Mouse (Mus musculus) kidney, embryonic 16.5 days (tissue): Measurements from ENCODE around the gene Nelfb. TPM values are rescaled to one million over a fixed set of nuclear protein-coding genes. Genes with fewer than 3 reads are reported as not detected.

Experiments
- ATAC-seq: fragments of 200-750 bp; cut with Nextera tagmentation; 2 replicates; pipeline ENCODE4 v1.8.0; 2017; ENCODE audit warnings: moderate TSS enrichment; ENCODE audit not compliant: low FRiP score, low TSS enrichment
- H3K27ac ChIP-seq: fragments of 300-500 bp; sonication (generic); 2 replicates; pipeline ENCODE4 v1.5.1; 2014; ENCODE audit warnings: low read length
- H3K27me3 ChIP-seq: fragments of 300-500 bp; sonication (generic); 2 replicates; pipeline ENCODE4 v1.6.1; 2014; ENCODE audit warnings: low read length, control low read depth, mixed read lengths; ENCODE audit not compliant: insufficient read depth
- H3K36me3 ChIP-seq: fragments of 300-500 bp; sonication (generic); 2 replicates; pipeline ENCODE4 v1.6.1; 2014; ENCODE audit warnings: low read length, control low read depth, mixed read lengths; ENCODE audit not compliant: insufficient read depth
- H3K4me1 ChIP-seq: fragments of 300-500 bp; sonication (generic); 2 replicates; pipeline ENCODE4 v1.6.1; 2014; ENCODE audit warnings: low read length, control low read depth, mixed read lengths; ENCODE audit not compliant: insufficient read depth
- H3K4me2 ChIP-seq: fragments of 300-500 bp; sonication (generic); replicated peaks from 2 replicates; pipeline ENCODE4 v1.6.1; 2014; ENCODE audit warnings: low read depth, low read length
- H3K4me3 ChIP-seq: fragments of 300-500 bp; sonication (generic); 2 replicates; pipeline ENCODE4 v1.5.1; 2014; ENCODE audit warnings: mild to moderate bottlenecking, low read length
- H3K9ac ChIP-seq: fragments of 300-500 bp; sonication (generic); replicated peaks from 2 replicates; pipeline ENCODE4 v1.6.1; 2014; ENCODE audit warnings: low read length
- H3K9me3 ChIP-seq: fragments of 300-500 bp; sonication (generic); 2 replicates; pipeline ENCODE4 v1.6.1; 2016; ENCODE audit warnings: low read length, control low read depth
- WGBS: fragments of 180-500 bp; shearing (Covaris S2); extraction: QIAGEN DNeasy Blood & Tissue Kit; methylation state at CpG from one replicate; pipeline ENCODE4 v1.1.7; 2014; 5-methylcytosine and 5-hydroxymethylcytosine counted together
- polyA plus RNA-seq: library from polyadenylated mRNA; unstranded; fragments of >200 nt; fragmentation: Nextera tagmentation; extraction: Ambion mirVana; gene quantifications from 2 replicates; pipeline ENCODE4 v1.2.1, GENCODE M21; 2015

Nelfb gene
- polyA plus RNA-seq, 1 experiment from 2014 or later = 138 TPM

- Histone ChIP-seq H3K4me2 (no peak overlapping the region), H3K9ac (no peak overlapping the region), H3K9me3 (no peaks in the 10 kb centered on the region), H3K4me1 (peaks cover 23% of the 10 kb centered on the region), H3K27ac (no peak overlapping the region), H3K36me3 (peaks cover 50% of the 10 kb centered on the region), H3K4me3 (no peak overlapping the region), H3K27me3 (no peaks in the 10 kb centered on the region)
- ATAC-seq = no peak
- WGBS = 73% methylated on average over 1 of the region's 1 CpGs
Measured at GRCm38 (mm10) chr2:25207593-25207992, 3.7 kb downstream of the Nelfb start.

GRCm38 (mm10) chr2:25203631-25204214 is 7.6 kb downstream of the Nelfb start:
- H3K4me1 ChIP-seq = 0 out of 2 replicates have a peak, but pooled peaks cover 5% of the 10 kb centered on the region

GRCm38 (mm10) chr2:25200631-25201030 is 10.7 kb downstream of the Nelfb start:
- H3K36me3 ChIP-seq = peaks cover 61% of the 10 kb centered on the region
- H3K9ac ChIP-seq = no peak overlapping the region
- peaks cover 19% of the 10 kb centered on the region; the same call in 1 of the 2 replicates for H3K4me1 ChIP-seq
- no peaks in the 10 kb centered on the region for H3K9me3 ChIP-seq
- no peak overlapping the region for H3K27ac ChIP-seq
- peaks cover 2% of the 10 kb centered on the region; the same call in 1 of the 2 replicates for H3K27me3 ChIP-seq
- no peak for ATAC-seq
- no peak overlapping the region for H3K4me2 ChIP-seq
- 91% methylated on average over 2 of the region's 2 CpGs for WGBS
- no peak overlapping the region for H3K4me3 ChIP-seq

More at GRCm38 (mm10) chr2:25203631-25204214, 7.6 kb downstream of the Nelfb start:
- Histone ChIP-seq H3K4me3 (no peak overlapping the region), H3K9me3 (no peaks in the 10 kb centered on the region), H3K4me2 (no peak overlapping the region), H3K27me3 (no peaks in the 10 kb centered on the region), H3K36me3 (peaks cover 76% of the 10 kb centered on the region), H3K27ac (no peak overlapping the region), H3K9ac (no peak overlapping the region)
- WGBS = 61% methylated on average over 4 of the region's 4 CpGs
- ATAC-seq = no peak

- ATAC-seq = no peak
- no peak overlapping the region for H3K4me3 ChIP-seq
- H3K27ac ChIP-seq = no peak overlapping the region
Measured at GRCm38 (mm10) chr2:25197946-25198345, 13.3 kb downstream of the Nelfb start.

GRCm38 (mm10) chr2:25197191-25197590 is 14.1 kb downstream of the Nelfb start:
- no peaks in the 10 kb centered on the region for H3K9me3 ChIP-seq
- peak overlapping the region; percentile 70 for H3K4me2 ChIP-seq
- peaks cover 28% of the 10 kb centered on the region for H3K36me3 ChIP-seq
- no peak for ATAC-seq
- H3K27me3 ChIP-seq = peaks cover 12% of the 10 kb centered on the region
- peak overlapping the region; percentile 48; the same call in 1 of the 2 replicates for H3K4me3 ChIP-seq
- H3K27ac ChIP-seq = peak overlapping the region; percentile 88
- 16% methylated on average over 2 of the region's 2 CpGs for WGBS
- H3K4me1 ChIP-seq = peaks cover 40% of the 10 kb centered on the region
- H3K9ac ChIP-seq = no peak overlapping the region

More at GRCm38 (mm10) chr2:25197946-25198345, 13.3 kb downstream of the Nelfb start:
- Histone ChIP-seq H3K9ac (no peak overlapping the region), H3K4me1 (peaks cover 40% of the 10 kb centered on the region), H3K36me3 (peaks cover 35% of the 10 kb centered on the region), H3K9me3 (no peaks in the 10 kb centered on the region), H3K4me2 (no peak overlapping the region), H3K27me3 (peaks cover 12% of the 10 kb centered on the region)

- Histone ChIP-seq H3K36me3 (peaks cover 25% of the 10 kb centered on the region), H3K9me3 (no peaks in the 10 kb centered on the region), H3K4me1 (peaks cover 40% of the 10 kb centered on the region), H3K4me3 (peak within 1 kb of the TSS; percentile 48), H3K27ac (peak within 1 kb of the TSS; percentile 88), H3K9ac (peak within 1 kb of the TSS; percentile 58), H3K27me3 (peaks cover 12% of the 10 kb centered on the region), H3K4me2 (peak within 1 kb of the TSS; percentile 70)
- WGBS = 7% methylated on average over 8 of the region's 8 CpGs
- peak; percentile 79 for ATAC-seq
Measured at GRCm38 (mm10) chr2:25196172-25196954, 14.9 kb downstream of the Nelfb start, which contains the start of gene Tor4a. TSS of gene Tor4a (minus strand) at chr2:25196886.

- Histone ChIP-seq H3K4me2 (peak overlapping the region; percentile 70), H3K9me3 (no peaks in the 10 kb centered on the region), H3K9ac (peak overlapping the region; percentile 58), H3K4me1 (peaks cover 40% of the 10 kb centered on the region), H3K27me3 (peaks cover 12% of the 10 kb centered on the region), H3K4me3 (peak overlapping the region; percentile 48), H3K36me3 (peaks cover 17% of the 10 kb centered on the region), H3K27ac (peak overlapping the region; percentile 88)
- peak; percentile 43; the same call in 1 of the 2 replicates for ATAC-seq
- WGBS = 20% methylated on average over 55 of the region's 55 CpGs
Measured at GRCm38 (mm10) chr2:25195211-25196156, 15.8 kb downstream of the Nelfb start.

- Histone ChIP-seq H3K9me3 (no peaks in the 10 kb centered on the region), H3K4me1 (peaks cover 40% of the 10 kb centered on the region), H3K27me3 (peaks cover 12% of the 10 kb centered on the region), H3K27ac (0 out of 2 replicates have a peak overlapping the region, but pooled peaks have one; percentile 56), H3K9ac (peak overlapping the region; percentile 58), H3K4me3 (peak overlapping the region; percentile 48), H3K4me2 (peak overlapping the region; percentile 70), H3K36me3 (peaks cover 8% of the 10 kb centered on the region)
- 79% methylated on average over 17 of the region's 17 CpGs for WGBS
- ATAC-seq = no peak
Measured at GRCm38 (mm10) chr2:25194486-25195171, 16.7 kb downstream of the Nelfb start.

- peaks cover 3% of the 10 kb centered on the region; the same call in 1 of the 2 replicates for H3K36me3 ChIP-seq
- H3K4me2 ChIP-seq = peak overlapping the region; percentile 70; the same call in 1 of the 2 replicates
- H3K9ac ChIP-seq = peak overlapping the region; percentile 44; the same call in 1 of the 2 replicates
- no peaks in the 10 kb centered on the region for H3K9me3 ChIP-seq
- peaks cover 38% of the 10 kb centered on the region for H3K4me1 ChIP-seq
- WGBS = 72% methylated on average over 5 of the region's 5 CpGs
- no peak overlapping the region for H3K4me3 ChIP-seq
- no peak for ATAC-seq
- H3K27me3 ChIP-seq = peaks cover 12% of the 10 kb centered on the region
- H3K27ac ChIP-seq = peak overlapping the region; percentile 56
Measured at GRCm38 (mm10) chr2:25194006-25194405, 17.3 kb downstream of the Nelfb start.
